Mouse (Mus musculus) spleen, adult 2 months (tissue): ENCODE data around the gene Gm49325.

ENCODE experiments used
- CTCF ChIP-seq: fragments of 200-500 bp; IDR thresholded peaks from 2 replicates; pipeline ENCODE4 v1.5.1; 2011; ENCODE audit warnings: mild to moderate bottlenecking, inconsistent platforms; ENCODE audit not compliant: insufficient read depth, insufficient read length, insufficient replicate concordance; ENCODE audit errors: extremely low read depth
- POLR2A ChIP-seq: fragments of 200-500 bp; IDR thresholded peaks from 2 replicates; pipeline ENCODE4 v1.6.1; 2011; ENCODE audit warnings: low read depth, low read length, inconsistent platforms

GRCm38 (mm10) chr10:77685895-77686664 is 80.1 kb downstream of the Gm49325 start, which contains the start of gene Tspear:
- no peak for TF ChIP-seq CTCF
- no peak for TF ChIP-seq POLR2A
